Comparison of ENCODE assay signal across 8 mouse cellular contexts in genomic region chr7:4136404-4136770, GRCm38 (mm10). TPM values are rescaled to one million over a fixed set of nuclear protein-coding genes. Genes with fewer than 3 reads are reported as not detected.
DNase-seq lines count a peak whose midpoint lies in the region; ATAC-seq and TF ChIP-seq lines count a peak whose summit lies in the region.

No protein-coding gene starts in this region.

- peak overlapping the region; percentile 95 for H3K4me2 ChIP-seq in liver, embryonic 14.5 days (ENCODE audit: low read depth)

- no peaks in the 10 kb centered on the region for H3K9me3 ChIP-seq in liver, embryonic 14.5 days (ENCODE audit: control insufficient read depth, low read length)

- peak overlapping the region; percentile 80 to 85 for H3K4me3 ChIP-seq in liver, embryonic 14.5 days (ENCODE audit: insufficient read depth in 1 of 2, low read depth in 2 of 2, low read length in 2 of 2)

- peaks cover 6 to 8% of the 10 kb centered on the region in 2 experiments; a peak in 3 of 4 replicates for H3K4me1 ChIP-seq in liver, embryonic 14.5 days (replicated peaks; ENCODE audit: control insufficient read depth in 2 of 2, insufficient read depth in 2 of 2, low read length in 1 of 2)

- DNase-seq in frontal cortex, postnatal 10 days (ENCODE audit: low spot score in 2 of 2): no peak
- DNase-seq in urinary bladder, adult 2 months (ENCODE audit: low spot score): peak; percentile 38
- no peak for DNase-seq in urinary bladder, postnatal 14 days (ENCODE audit: low spot score)
- DNase-seq in liver, embryonic 14.5 days (ENCODE audit: low read depth in 3 of 3, low spot score in 3 of 3): peak in 1 of 3 experiments; percentile 36
- no peak for DNase-seq in yolk sac, embryonic 10.5 days (ENCODE audit: low spot score)
- DNase-seq in ovary, adult 18-20 months (ENCODE audit: low spot score): no peak
- DNase-seq in thymus, postnatal 36 days: no peak

- no peak for TF ChIP-seq EP300 in liver, embryonic 14.5 days (IDR thresholded peaks at IDR 0.05; ENCODE audit: low read depth)

- peak; percentile 15 for ATAC-seq in frontal cortex, adult (ENCODE audit: low TSS enrichment)
- peak; percentile 17 for ATAC-seq in liver, embryonic 14.5 days (ENCODE audit: insufficient read depth)

- H3K36me3 ChIP-seq in liver, embryonic 14.5 days (replicated peaks; ENCODE audit: control insufficient read depth, insufficient read depth, low read depth): peaks cover 32% of the 10 kb centered on the region

- H3K9ac ChIP-seq in liver, embryonic 14.5 days (replicated peaks): peak overlapping the region; percentile 73

- H3K27ac ChIP-seq in liver, embryonic 14.5 days: peak overlapping the region; percentile 84

- WGBS in liver, embryonic 14.5 days (ENCODE audit: insufficient replicate concordance): 2% methylated on average over 16 of the region's 16 CpGs

- no peak for TF ChIP-seq CTCF in liver, embryonic 14.5 days (IDR thresholded peaks at IDR 0.05; ENCODE audit: low read depth)

- H3K27me3 ChIP-seq in liver, embryonic 14.5 days (ENCODE audit: control insufficient read depth, insufficient read depth, low read length): no peaks in the 10 kb centered on the region

RNA-seq across cellular contexts. Expression of gene Leng8, which starts 0.5 kb away (rescaled TPM):
- 262 and 275 TPM in 2 replicates for polyA plus RNA-seq in urinary bladder, adult 2 months (2012; rRNA removed)
- polyA plus RNA-seq in liver, embryonic 14.5 days (2012; rRNA removed): 52.6 and 61.1 TPM in 2 replicates
- polyA plus RNA-seq in liver, embryonic 14.5 days (2014; fragmentation: Nextera tagmentation; extraction: Ambion mirVana): 12.5 and 13.7 TPM in 2 replicates

RNA-seq across cellular contexts. Expression of gene Leng9, which starts 13.8 kb away (rescaled TPM):
- polyA plus RNA-seq in urinary bladder, adult 2 months (2012; rRNA removed): 5.8 and 6.3 TPM in 2 replicates
- polyA plus RNA-seq in liver, embryonic 14.5 days (2012; rRNA removed): 0.61 and 0.71 TPM in 2 replicates
- polyA plus RNA-seq in liver, embryonic 14.5 days (2014; fragmentation: Nextera tagmentation; extraction: Ambion mirVana): 0.44 and 0.56 TPM in 2 replicates

RNA-seq across cellular contexts. Expression of gene Ttyh1, which starts 17.2 kb away (rescaled TPM):
- polyA plus RNA-seq in urinary bladder, adult 2 months (2012; rRNA removed): 4.5 and 5.0 TPM in 2 replicates
- polyA plus RNA-seq in liver, embryonic 14.5 days (2012; rRNA removed): 0.11 and 0.36 TPM in 2 replicates
- 0.23 and 0.24 TPM in 2 replicates for polyA plus RNA-seq in liver, embryonic 14.5 days (2014; fragmentation: Nextera tagmentation; extraction: Ambion mirVana)

RNA-seq across cellular contexts. Expression of gene Cdc42ep5, which starts 28.3 kb away (rescaled TPM):
- 90.1 and 98.9 TPM in 2 replicates for polyA plus RNA-seq in urinary bladder, adult 2 months (2012; rRNA removed)
- 6.1 and 8.4 TPM in 2 replicates for polyA plus RNA-seq in liver, embryonic 14.5 days (2012; rRNA removed)
- polyA plus RNA-seq in liver, embryonic 14.5 days (2014; fragmentation: Nextera tagmentation; extraction: Ambion mirVana): 6.7 TPM in 2 replicates
